Mouse (Mus musculus): ENCODE measurements at regions not wholly inside any gene's neighbourhood (a gene's known extent, or its start where the extent isn't known, plus 50 kb on each side); places are given as distances from the start of the nearest gene placed in this dataset.

DNA sequence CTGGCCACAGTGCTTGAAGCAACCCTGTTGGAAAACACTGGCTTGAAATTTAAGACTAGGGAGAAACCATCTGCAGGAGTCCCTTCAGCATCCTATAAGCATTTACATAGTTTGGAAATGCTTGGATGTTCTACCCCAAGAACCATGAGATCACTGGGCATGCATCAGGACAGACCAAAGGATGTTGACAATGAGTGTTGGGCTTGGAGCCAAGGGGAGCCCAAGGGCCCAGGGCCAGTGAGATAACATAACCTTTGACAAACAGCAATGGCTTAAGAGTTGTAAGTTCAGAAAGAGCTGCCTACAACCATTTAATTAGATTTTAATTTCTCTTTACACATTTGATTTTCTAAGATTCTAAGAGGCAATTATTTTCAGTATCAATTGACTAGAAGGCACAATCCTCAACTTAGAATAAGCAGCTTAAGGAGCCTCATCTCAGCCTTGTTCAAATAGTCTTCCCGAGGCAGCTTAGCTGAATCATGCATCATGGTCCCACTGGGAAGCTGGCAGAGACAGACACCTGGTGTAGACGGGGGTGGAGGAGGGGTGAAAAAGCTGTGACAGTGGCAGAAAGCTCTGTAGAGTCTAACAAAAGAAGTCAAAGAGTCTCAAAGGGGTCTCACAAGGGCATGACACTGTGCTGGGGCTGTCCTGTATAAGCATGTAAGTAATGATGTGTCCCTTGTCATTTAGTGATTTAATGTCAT, 462.1 kb downstream of the Fut8 start:
- H3K9me3 ChIP-seq (ENCODE audit: control insufficient read depth, low read length): no peaks in the 10 kb centered on the region
- no peak overlapping the region for H3K27ac ChIP-seq
- H3K9ac ChIP-seq: no peak overlapping the region
- peaks cover 4% of the 10 kb centered on the region; the same call in 1 of the 2 replicates for H3K4me1 ChIP-seq (replicated peaks; ENCODE audit: control insufficient read depth, insufficient read depth, low read length)
- no peaks in the 10 kb centered on the region for H3K27me3 ChIP-seq (ENCODE audit: control insufficient read depth, insufficient read depth, low read length)
- no peaks in the 10 kb centered on the region for H3K36me3 ChIP-seq (replicated peaks; ENCODE audit: control insufficient read depth, insufficient read depth)
- DNase-seq (ENCODE audit: low spot score): no peak
- H3K4me3 ChIP-seq (replicated peaks; ENCODE audit: low read length): no peak overlapping the region
- H3K4me2 ChIP-seq (replicated peaks): no peak overlapping the region
- 14% methylated on average over 2 of the region's 2 CpGs for WGBS
- no peak for ATAC-seq (ENCODE audit: low FRiP score)

DNA sequence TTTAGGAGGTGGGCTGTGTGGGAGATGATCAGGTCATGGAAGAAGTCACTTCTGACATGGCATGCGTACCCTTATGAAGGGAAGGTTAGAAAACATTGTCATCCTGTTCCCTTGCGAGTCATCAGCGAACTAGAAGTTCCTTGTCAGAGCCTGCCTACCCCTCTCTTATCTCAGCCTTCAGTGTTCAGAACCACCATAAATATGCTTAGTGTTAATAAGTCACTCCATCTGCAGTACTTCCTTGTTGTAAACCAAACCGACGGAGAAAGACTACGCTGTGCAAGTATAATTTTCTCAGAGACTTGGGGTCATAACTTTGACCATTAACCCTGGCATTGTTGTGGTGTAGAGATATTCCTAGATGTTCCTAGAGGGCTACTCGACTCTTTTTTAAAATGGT, 477.6 kb downstream of the Fut8 start:
- H3K36me3 ChIP-seq (replicated peaks; ENCODE audit: control insufficient read depth, insufficient read depth): no peaks in the 10 kb centered on the region
- 0 out of 2 replicates have a peak, but pooled peaks cover 3% of the 10 kb centered on the region for H3K4me1 ChIP-seq (replicated peaks; ENCODE audit: control insufficient read depth, insufficient read depth, low read length)
- ATAC-seq (ENCODE audit: low FRiP score): no peak
- H3K27me3 ChIP-seq (ENCODE audit: control insufficient read depth, insufficient read depth, low read length): no peaks in the 10 kb centered on the region
- no peak overlapping the region for H3K27ac ChIP-seq
- no peak overlapping the region for H3K4me3 ChIP-seq (replicated peaks; ENCODE audit: low read length)
- 70% methylated on average over 7 of the region's 7 CpGs for WGBS
- H3K9me3 ChIP-seq (ENCODE audit: control insufficient read depth, low read length): no peaks in the 10 kb centered on the region
- no peak overlapping the region for H3K9ac ChIP-seq
- H3K4me2 ChIP-seq (replicated peaks): no peak overlapping the region
- no peak for DNase-seq (ENCODE audit: low spot score)

DNA sequence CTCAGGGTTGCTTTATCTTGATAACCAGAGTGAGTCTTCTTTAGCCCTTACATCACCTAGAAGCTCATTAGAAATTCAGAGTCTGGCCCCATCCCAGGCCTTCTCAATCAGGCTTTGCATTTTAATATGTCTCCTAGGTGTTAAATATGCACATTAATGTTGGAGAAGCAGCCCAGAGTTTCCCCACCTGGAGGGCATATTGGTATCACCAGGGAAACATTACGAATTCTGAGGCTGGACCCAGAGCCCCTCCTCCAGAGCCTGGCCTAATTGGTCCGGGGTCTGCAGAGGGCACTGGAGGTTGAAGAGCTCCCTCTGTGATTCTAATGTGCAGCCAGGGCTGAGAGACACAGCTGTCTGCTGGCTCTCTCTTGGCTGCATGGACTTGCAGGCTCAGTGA, 478.1 kb downstream of the Fut8 start:
- peak; percentile 77 for ATAC-seq (ENCODE audit: low FRiP score)
- peak; percentile 29 for DNase-seq (ENCODE audit: low spot score)
- no peak overlapping the region for H3K4me3 ChIP-seq (replicated peaks; ENCODE audit: low read length)
- 0 out of 2 replicates have a peak, but pooled peaks cover 3% of the 10 kb centered on the region for H3K4me1 ChIP-seq (replicated peaks; ENCODE audit: control insufficient read depth, insufficient read depth, low read length)
- no peaks in the 10 kb centered on the region for H3K9me3 ChIP-seq (ENCODE audit: control insufficient read depth, low read length)
- H3K36me3 ChIP-seq (replicated peaks; ENCODE audit: control insufficient read depth, insufficient read depth): no peaks in the 10 kb centered on the region
- no peak overlapping the region for H3K27ac ChIP-seq
- no peak overlapping the region for H3K9ac ChIP-seq
- no peak overlapping the region for H3K4me2 ChIP-seq (replicated peaks)
- WGBS: 4% methylated on average over 2 of the region's 2 CpGs
- H3K27me3 ChIP-seq (ENCODE audit: control insufficient read depth, insufficient read depth, low read length): no peaks in the 10 kb centered on the region

DNA sequence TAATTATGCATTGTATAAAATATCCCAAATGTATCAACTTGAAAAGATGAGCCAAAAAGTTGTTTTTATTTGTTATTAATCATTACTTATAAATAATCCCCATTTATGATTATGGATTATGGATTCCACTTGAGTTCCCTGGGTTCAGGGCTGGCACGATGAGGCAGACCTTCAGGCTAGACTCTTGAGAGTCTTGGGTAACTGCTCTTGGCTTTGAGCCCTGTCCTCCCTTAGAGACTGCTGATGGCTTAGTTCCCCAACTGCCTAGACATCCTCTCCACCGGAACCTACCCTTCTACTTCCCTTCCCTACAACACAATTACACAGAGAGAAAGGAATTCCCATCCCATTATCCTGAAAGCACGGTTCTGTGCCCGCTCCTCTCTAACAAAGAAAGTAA, 466.3 kb upstream of the Gm6657 start:
- 36% methylated on average over 4 of the region's 4 CpGs for WGBS
- H3K4me1 ChIP-seq (replicated peaks; ENCODE audit: control insufficient read depth, insufficient read depth, low read length): no peaks in the 10 kb centered on the region
- no peak for DNase-seq (ENCODE audit: low spot score)

DNA sequence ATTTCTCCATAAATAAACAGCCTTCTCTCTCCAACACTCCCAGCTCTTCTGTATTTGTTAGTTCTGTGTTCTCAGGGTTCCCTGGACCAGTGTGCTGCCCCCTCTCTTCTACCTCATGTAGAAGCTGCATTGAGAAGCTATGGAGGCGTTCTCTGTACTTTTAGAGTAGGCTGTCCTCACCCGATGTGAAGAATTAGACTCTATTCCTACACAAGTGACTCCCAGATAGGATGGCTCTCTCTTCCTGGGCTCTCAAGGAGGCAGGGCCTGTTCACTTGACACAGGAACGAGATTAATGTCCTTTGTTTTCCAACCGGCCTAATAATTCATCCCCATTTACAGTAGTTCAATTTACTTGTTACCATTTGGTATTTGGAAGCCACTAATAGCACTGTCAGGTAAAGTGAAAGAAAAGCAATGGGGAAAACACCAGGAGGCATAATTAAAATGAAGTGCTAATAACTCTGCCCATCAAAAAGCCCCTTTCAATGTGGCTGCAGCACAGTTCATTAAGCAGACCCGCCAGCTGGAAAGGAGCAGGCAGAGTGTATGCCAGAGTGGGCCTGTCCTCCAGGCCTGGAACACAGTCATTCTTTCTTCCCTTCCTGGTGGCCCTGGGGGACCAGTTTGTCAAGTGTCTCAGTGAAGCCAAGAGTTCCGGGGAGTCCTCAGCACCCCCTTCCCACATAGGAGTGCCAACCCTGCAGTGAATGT, 454.8 kb upstream of the Gm6657 start:
- Histone ChIP-seq H3K9me3 (ENCODE audit: control insufficient read depth, low read length) (no peaks in the 10 kb centered on the region), H3K27ac (peak overlapping the region; percentile 40), H3K36me3 (replicated peaks; ENCODE audit: control insufficient read depth, insufficient read depth) (no peaks in the 10 kb centered on the region), H3K9ac (no peak overlapping the region), H3K27me3 (ENCODE audit: control insufficient read depth, insufficient read depth, low read length) (no peaks in the 10 kb centered on the region), H3K4me2 (replicated peaks) (no peak overlapping the region), H3K4me3 (replicated peaks; ENCODE audit: low read length) (no peak overlapping the region), H3K4me1 (replicated peaks; ENCODE audit: control insufficient read depth, insufficient read depth, low read length) (peaks cover 8% of the 10 kb centered on the region)
- 39% methylated on average over 6 of the region's 6 CpGs for WGBS
- DNase-seq (ENCODE audit: low spot score) (peak; percentile 33), ATAC-seq (ENCODE audit: low FRiP score) (peak; percentile 62; the same call in 1 of the 2 replicates)

More for the DNA sequence above, 466.3 kb upstream of the Gm6657 start:
- no peak overlapping the region for H3K9ac ChIP-seq
- H3K4me2 ChIP-seq (replicated peaks): no peak overlapping the region
- ATAC-seq (ENCODE audit: low FRiP score): no peak
- H3K27me3 ChIP-seq (ENCODE audit: control insufficient read depth, insufficient read depth, low read length): no peaks in the 10 kb centered on the region
- H3K27ac ChIP-seq: no peak overlapping the region
- H3K9me3 ChIP-seq (ENCODE audit: control insufficient read depth, low read length): no peaks in the 10 kb centered on the region
- no peak overlapping the region for H3K4me3 ChIP-seq (replicated peaks; ENCODE audit: low read length)
- H3K36me3 ChIP-seq (replicated peaks; ENCODE audit: control insufficient read depth, insufficient read depth): no peaks in the 10 kb centered on the region

DNA sequence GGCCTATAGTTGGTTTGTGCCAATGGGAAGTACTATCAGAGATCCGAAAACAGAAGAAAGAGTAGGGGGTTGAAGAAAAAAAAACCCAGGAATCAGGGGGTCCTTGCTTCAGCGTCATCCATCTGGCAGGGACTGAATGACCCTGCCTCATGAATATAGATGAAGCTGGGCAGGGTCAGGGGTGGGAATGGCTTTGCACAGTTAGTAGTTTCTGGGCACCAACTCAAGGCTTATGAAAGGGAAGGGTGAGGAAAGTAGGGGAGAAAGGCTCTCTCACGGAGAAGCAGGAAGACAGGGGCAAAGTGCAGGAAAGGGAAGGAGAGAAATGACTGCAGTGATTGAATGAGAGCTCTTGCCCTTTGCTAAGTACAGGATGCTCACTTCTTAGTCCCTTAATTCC, 451.3 kb upstream of the Gm6657 start:
- H3K27ac ChIP-seq: no peak overlapping the region; the same call in 1 of the 2 replicates
- 10% methylated on average over 3 of the region's 3 CpGs for WGBS
- H3K4me1 ChIP-seq (replicated peaks; ENCODE audit: control insufficient read depth, insufficient read depth, low read length): peaks cover 8% of the 10 kb centered on the region
- no peaks in the 10 kb centered on the region for H3K27me3 ChIP-seq (ENCODE audit: control insufficient read depth, insufficient read depth, low read length)
- no peak overlapping the region for H3K9ac ChIP-seq
- H3K4me2 ChIP-seq (replicated peaks): no peak overlapping the region
- H3K4me3 ChIP-seq (replicated peaks; ENCODE audit: low read length): no peak overlapping the region
- no peaks in the 10 kb centered on the region for H3K9me3 ChIP-seq (ENCODE audit: control insufficient read depth, low read length)
- ATAC-seq (ENCODE audit: low FRiP score): peak; percentile 54; the same call in 1 of the 2 replicates
- no peaks in the 10 kb centered on the region for H3K36me3 ChIP-seq (replicated peaks; ENCODE audit: control insufficient read depth, insufficient read depth)
- no peak for DNase-seq (ENCODE audit: low spot score)

DNA sequence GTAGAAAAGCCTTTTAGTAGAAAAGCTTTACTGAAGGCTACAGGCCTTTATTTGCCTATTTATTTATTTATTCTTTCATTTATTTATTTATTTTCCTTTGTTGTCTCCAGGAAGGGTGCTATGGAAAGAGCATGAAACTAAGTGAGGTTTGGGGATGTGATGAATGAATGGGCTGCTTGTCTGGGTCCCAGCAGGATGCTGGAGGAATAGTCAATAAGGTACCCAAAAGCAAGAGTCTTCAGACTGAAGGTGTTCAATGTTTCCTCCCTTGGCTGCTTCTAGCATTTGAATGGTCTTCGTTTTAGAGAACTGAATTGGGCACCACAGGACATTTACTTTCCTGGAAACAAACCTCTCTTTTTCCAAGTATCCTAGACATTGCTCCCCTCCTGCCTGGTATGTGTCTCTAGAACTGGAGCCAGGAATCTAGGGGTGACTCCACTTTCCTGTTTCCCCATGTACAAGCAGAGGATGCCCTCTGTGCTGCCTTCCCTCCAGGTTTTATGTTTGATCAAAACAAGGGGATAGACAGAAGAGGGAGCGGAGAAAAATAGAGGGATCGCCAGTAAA, 444.5 kb upstream of the Gm6657 start:
- no peaks in the 10 kb centered on the region for H3K9me3 ChIP-seq (ENCODE audit: control insufficient read depth, low read length)
- H3K4me3 ChIP-seq (replicated peaks; ENCODE audit: low read length): no peak overlapping the region
- DNase-seq (ENCODE audit: low spot score) (no peak), ATAC-seq (ENCODE audit: low FRiP score) (peak; percentile 53; the same call in 1 of the 2 replicates)
- no peaks in the 10 kb centered on the region for H3K27me3 ChIP-seq (ENCODE audit: control insufficient read depth, insufficient read depth, low read length)
- no peak overlapping the region for H3K9ac ChIP-seq
- H3K27ac ChIP-seq: no peak overlapping the region
- no peaks in the 10 kb centered on the region for H3K36me3 ChIP-seq (replicated peaks; ENCODE audit: control insufficient read depth, insufficient read depth)
- 61% methylated on average over 3 of the region's 3 CpGs for WGBS
- no peak overlapping the region for H3K4me2 ChIP-seq (replicated peaks)
- no peaks in the 10 kb centered on the region for H3K4me1 ChIP-seq (replicated peaks; ENCODE audit: control insufficient read depth, insufficient read depth, low read length)

DNA sequence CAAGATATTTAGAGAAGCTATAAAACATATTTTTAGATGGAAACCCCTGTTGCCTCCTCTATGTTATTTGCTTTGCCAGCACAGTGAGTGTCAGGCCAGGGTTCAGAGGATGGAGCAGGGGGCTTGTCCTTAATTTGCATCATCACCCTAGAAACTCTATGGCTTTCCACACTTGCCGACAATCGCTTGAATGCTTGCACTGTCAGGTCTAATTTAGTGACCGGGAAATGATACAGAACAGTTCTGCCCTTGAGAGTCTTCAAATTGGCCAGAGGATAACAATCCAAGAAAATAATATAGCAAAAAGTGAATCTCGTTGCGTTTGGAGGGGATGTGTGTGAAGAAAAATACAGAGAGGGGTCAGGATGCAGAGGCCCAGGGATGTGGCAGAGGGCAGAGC, 441.9 kb upstream of the Gm6657 start:
- H3K4me2 ChIP-seq (replicated peaks): no peak overlapping the region
- no peaks in the 10 kb centered on the region for H3K27me3 ChIP-seq (ENCODE audit: control insufficient read depth, insufficient read depth, low read length)
- H3K36me3 ChIP-seq (replicated peaks; ENCODE audit: control insufficient read depth, insufficient read depth): no peaks in the 10 kb centered on the region
- H3K27ac ChIP-seq: no peak overlapping the region
- H3K4me1 ChIP-seq (replicated peaks; ENCODE audit: control insufficient read depth, insufficient read depth, low read length): no peaks in the 10 kb centered on the region
- H3K9me3 ChIP-seq (ENCODE audit: control insufficient read depth, low read length): no peaks in the 10 kb centered on the region
- H3K4me3 ChIP-seq (replicated peaks; ENCODE audit: low read length): no peak overlapping the region
- H3K9ac ChIP-seq: no peak overlapping the region
- WGBS: 92% methylated on average over 5 of the region's 5 CpGs
- ATAC-seq (ENCODE audit: low FRiP score): no peak
- no peak for DNase-seq (ENCODE audit: low spot score)

DNA sequence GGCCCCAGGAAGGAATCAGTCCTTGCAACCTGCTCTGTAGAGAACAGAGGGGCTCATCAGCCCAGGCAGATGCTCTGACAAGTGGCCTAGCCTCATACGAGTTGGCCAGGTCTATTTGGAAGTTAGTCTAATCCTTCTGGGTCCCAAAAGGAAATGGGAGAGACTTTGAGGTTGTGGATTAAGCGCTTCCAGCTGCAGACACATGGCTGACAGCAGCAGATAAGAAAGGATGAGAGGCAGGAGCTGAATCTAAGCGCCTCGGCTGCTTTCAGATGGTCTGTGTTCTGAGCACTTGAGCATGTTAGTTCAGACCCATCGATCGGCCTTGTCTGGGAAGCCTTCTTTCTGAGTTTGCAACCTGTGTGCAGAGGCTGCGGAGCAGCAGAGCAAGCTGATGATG, 438.0 kb upstream of the Gm6657 start:
- Histone ChIP-seq H3K9me3 (ENCODE audit: control insufficient read depth, low read length) (no peaks in the 10 kb centered on the region), H3K4me3 (replicated peaks; ENCODE audit: low read length) (no peak overlapping the region), H3K9ac (no peak overlapping the region), H3K4me1 (replicated peaks; ENCODE audit: control insufficient read depth, insufficient read depth, low read length) (no peaks in the 10 kb centered on the region), H3K36me3 (replicated peaks; ENCODE audit: control insufficient read depth, insufficient read depth) (no peaks in the 10 kb centered on the region), H3K27ac (no peak overlapping the region), H3K4me2 (replicated peaks) (no peak overlapping the region), H3K27me3 (ENCODE audit: control insufficient read depth, insufficient read depth, low read length) (no peaks in the 10 kb centered on the region)
- no peak for ATAC-seq (ENCODE audit: low FRiP score)
- WGBS: 77% methylated on average over 7 of the region's 7 CpGs
- DNase-seq (ENCODE audit: low spot score): no peak
